Mouse (Mus musculus) spleen, postnatal 36 days (tissue): ENCODE measurements around the gene Hipk1.
"Not testable (repeated sequence)": the region's sequence is repeated elsewhere in the genome, so short reads cannot be mapped to it uniquely, and the experiment has no call there.

Experiments used
- DNase-seq, 2 experiments: peaks; one replicate each; pipeline ENCODE4 v3.0.0; 2022; ENCODE audit warnings: low spot score in 2 of 2, mixed read lengths in 1 of 2

Gene Hipk1

GRCm38 (mm10) chr3:103791230-103792110 is at the start of gene Hipk1:
TSS of gene Hipk1 (minus strand) at chr3:103791563.
- DNase-seq: peak; percentile 95

- DNase-seq: not testable (repeated sequence)
Measured at GRCm38 (mm10) chr3:103840946-103841345, 49.6 kb upstream of the Hipk1 start.

DNA sequence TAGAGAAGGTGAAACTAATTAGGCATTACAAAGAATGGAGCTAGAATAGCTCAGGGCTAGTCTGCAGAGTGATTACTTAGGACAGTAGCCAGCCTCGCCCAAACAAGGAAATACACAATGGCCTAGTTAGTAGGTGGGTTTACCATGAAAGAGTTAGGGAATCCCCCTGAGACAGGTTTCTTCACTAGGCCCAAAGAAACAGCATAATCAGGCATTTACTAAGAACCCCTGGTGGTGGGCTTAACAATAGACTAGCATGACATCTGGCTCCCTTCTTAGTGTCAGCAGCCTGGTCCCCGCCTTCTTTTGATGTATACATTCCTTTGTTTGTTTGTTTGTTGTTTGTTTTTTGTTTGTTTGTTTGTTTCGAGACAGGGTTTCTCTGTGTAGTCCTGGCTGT is 48.8 kb upstream of the Hipk1 start:
- DNase-seq: not testable (repeated sequence)

- no peak for DNase-seq
Measured at GRCm38 (mm10) chr3:103839711-103840110, 48.3 kb upstream of the Hipk1 start.

DNA sequence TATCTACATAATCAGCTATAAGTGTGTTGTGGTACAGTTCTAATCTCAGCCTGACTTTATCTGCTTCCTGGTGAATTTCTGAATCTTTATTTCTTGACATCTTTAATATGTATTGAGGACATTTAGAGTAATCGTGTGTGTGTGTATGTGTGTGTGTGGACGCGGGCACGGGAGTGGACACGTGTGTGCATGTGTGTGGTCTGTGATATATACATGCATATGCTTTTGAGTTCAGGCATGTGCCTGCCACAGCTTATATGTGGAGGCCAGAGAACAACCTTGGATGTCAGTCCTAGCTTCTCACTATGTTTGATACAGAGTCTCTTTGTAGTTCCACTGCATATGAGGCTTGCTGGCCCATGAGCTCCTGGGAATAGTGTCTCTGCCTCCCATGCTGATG is 45.1 kb upstream of the Hipk1 start:
- DNase-seq: no peak

DNA sequence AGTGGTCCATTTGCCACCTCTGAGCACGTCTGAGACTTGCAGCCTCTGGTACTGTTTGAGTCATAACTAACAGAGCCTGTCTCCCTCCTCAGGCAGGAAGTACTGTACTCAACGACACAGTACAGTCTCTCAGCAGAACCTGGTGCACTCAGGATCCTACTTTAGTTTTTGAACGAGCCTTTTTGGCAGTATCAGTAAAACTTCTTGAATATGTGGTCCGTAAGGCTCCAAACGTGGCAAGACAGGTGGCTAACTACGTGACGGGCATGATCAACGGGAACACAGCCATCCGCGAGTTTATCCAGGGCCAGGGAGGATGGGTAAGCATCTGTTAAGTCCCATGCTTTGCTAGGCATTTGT is 44.6 kb upstream of the Hipk1 start:
- DNase-seq: peak in 1 of 2 experiments; percentile 19

DNA sequence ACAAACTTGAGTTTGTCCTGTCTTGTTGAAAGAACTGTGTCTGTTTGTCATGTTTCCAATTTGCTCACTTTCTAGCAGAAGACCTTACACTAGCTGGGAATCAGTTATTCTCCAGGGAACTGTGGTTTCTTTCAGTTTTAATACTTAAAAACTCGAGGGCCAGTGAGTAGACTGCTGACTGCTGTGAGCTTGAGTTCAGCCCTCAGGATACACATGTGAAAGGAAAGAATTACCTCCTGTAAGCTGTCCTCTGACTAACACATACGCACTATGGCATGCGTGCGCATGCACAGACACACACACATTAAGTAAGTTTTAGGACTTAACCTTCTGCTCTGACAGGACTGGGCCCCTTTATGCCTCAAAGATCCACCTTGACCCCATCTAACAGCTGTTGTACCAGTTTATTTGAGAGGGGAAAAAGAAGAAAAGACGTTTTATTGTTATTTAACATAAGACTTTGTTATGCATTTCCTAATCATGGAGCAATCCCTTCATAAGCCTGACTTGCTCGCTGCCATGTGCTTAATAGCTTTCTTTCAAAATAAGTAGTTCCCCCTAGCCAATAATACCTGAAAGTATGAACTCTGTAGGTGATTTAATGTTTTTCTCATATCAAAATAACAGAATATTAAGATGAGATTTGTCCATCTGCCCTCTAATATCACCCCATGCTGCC is 44.0 kb upstream of the Hipk1 start:
- no peak for DNase-seq

DNA sequence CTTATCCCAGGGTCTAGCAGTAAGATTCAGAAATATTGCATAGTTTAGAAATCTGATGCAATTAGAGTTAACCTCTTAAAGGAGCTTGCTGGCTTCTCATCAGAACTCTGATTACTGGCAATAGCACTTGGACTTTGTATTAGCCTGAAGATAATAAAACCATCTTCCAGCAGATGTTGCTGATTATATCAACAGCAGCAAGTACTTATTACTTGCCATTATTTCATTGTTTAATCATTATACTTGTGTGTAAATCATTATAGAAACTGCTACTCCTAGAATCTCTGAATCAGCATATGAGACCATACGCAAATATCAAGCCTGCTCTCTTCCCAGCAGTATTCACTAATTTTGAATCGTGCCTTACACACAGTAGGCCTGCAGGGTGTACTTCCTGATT is 42.6 kb upstream of the Hipk1 start:
- no peak for DNase-seq

- DNase-seq: no peak
Measured at GRCm38 (mm10) chr3:103832426-103832825, 41.1 kb upstream of the Hipk1 start, which contains the start of gene Bcl2l15. TSS of gene Bcl2l15 (plus strand) at chr3:103832601.

DNA sequence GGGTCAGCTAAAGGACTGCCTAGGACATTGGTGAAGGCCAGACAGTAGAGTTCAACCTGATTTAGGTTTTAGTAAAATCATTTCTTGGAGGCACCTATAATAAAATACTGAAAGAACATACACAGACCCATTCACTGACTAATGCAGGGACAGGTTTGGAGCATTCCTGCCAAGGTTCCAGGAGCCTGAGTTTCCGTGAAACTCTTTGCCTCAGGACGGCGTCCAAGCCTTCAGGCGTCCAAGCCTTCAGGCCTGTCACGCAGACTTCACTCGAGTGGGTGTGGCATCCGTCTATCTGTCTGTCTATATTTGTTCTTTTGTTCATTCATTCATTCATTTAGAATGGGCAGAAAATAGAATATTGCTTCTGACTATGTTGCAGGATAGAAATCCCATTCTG is 39.8 kb upstream of the Hipk1 start:
- DNase-seq: no peak

DNA sequence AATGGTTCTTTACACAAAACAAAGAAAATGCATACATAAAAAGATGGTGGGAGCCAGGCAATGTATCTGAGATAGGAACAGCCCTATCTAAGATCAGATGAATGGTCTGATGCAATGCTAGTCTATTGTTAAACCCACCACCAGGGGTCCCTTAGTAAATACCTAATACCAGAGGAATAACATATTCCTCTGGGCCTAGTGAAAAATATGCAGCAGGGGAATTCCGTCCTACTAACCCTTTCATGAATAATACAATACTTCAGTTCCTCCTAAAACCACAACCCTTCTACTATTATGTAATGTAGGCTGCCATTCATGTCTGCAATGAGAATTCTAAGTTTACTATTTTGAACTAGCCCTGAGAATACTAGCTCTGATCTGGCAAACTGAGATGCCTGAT is 39.3 kb upstream of the Hipk1 start:
- DNase-seq: peak; percentile 26 to 44

DNA sequence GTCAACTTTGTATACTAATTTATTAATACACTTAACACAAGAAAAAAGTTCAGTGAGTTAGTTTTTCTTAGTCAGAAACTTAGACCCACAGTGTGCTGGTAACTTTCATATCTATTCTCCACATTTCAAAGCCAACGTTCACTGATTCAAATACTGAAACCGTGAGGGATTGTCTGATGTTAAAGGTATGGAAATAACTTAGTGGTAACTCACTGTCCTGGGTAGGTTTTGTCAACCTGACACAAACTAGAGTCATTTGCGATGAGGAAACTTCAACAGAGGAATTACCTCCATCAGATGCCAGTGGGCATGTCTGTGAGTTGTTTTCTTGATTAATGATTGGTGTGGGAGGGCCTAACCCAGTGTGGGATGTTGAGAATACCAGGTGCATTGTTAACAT is 37.7 kb upstream of the Hipk1 start:
- no peak for DNase-seq

DNA sequence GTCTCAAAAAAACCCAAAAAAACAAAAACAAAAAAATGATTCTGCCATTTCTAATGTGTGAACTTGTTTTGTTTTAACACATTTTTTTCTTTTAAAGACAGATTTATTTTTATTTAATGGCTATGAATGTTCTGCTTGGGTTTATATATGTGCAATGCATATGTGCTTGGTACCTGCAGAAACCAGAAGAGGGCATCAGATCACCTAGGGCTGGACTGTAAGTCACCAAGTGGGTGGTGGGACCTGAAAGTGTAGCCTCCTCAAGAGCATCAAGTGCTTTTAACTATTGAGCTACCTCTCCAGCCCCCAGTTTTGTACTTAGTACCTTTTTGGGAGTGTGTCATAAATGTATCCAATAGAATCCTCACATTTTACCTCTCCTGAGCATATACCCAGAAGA is 36.2 kb upstream of the Hipk1 start:
- DNase-seq: no peak

DNA sequence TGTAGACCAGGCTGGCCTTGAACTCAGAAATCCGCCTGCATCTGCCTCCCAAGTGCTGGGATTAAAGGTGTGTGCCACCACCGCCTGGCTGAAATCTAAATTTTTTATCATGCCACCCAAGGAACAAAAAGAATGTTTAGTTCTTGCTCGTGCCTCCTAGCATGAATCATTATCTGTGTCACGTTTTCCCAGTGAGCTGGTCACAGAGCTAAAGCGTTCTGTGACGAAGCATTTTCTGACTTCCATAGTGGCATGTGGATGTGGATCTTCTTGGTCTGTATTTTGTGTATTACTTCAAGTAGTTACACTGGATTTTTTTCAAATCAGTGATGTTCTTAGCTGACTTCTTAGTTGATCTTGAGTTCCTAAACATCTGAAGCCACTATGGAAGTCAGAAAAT is 19.6 kb upstream of the Hipk1 start:
- DNase-seq: no peak

DNA sequence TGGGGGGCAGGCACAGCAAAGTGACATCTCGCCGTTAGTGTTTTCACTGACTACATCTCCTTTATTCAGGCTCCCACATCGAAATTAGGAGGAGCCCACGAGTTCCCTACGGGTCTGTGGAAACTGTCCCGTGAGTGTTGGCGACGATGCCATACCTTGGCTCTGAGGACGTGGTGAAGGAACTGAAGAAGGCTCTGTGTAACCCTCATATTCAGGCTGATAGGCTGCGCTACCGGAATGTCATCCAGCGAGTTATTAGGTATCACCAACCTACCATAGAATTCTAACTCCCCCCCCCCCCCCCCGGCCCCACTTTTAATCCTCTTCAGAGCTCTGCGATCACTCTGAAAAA is 18.4 kb upstream of the Hipk1 start:
- no peak for DNase-seq

DNA sequence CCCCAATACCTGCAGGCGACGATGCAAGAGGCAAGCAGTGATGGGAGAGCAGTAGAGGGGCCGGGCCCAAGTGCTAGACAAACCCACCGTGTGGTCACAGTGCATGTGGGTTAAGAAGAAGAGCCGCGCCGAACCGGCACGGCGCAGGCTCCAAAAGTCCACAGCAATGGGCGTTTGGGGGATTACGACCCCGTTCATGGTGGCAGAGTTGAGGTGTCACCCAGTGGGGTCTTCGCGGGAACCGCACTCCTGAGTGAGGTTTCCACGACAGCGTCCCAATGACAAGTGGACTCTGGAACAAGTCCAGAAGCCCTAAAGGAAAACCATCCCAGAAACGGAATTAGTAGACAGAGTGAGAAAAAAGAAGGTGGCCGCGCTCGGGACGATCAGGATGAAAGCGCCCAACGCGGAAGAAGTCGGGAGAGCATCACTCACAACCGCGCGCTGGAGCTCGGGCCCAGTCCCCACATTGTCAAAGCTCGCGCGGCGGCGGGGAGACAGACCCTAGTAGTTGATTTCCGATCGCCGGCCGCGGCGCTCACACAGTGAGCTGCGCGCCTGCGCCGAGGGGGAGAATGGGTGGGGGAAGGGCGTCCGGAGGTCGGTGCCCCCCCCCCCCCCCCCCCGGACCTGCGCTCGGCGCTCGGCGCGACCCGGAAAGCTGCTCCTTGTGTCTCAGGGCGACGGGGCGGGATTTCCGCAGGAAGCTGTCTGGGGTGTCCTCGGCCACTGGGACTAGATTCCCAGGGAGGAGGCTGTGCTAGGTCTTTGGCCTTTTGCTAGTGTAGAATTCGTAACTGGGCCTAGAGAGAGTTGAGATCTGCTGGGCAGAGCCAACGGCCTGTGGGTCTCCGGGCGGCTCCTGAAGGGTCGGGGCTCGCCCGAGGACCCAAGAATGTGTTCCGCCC is 17.8 kb upstream of the Hipk1 start, which contains the start of the genes Dclre1b, Ap4b1 and Gm43064:
Dclre1b (minus strand) TSS at position 554 of the 908 bp plus-strand sequence.
Ap4b1 (plus strand) TSS at position 630 of the 908 bp plus-strand sequence.
Gm43064 (plus strand) TSS at position 683 of the 908 bp plus-strand sequence.
- DNase-seq: peak; percentile 91 to 92

DNA sequence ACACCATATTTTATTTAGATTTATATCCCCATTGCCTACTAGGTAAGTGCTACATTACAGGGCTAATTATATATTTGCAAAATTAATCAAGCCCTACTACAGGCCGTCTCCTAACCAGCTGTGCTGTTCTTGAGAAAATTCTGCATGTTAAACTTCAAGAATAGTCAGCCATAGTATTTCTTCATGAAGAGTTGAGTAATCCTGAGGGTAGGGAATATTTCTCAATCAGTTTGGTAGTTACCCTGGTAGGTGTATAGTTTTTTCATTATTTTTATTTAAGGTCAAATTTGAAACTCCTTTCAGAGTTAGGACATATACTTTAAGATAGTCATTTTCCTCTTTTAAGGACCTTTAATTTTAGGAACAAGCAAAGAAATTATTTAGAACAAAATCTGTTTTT is 14.3 kb upstream of the Hipk1 start:
- no peak for DNase-seq

DNA sequence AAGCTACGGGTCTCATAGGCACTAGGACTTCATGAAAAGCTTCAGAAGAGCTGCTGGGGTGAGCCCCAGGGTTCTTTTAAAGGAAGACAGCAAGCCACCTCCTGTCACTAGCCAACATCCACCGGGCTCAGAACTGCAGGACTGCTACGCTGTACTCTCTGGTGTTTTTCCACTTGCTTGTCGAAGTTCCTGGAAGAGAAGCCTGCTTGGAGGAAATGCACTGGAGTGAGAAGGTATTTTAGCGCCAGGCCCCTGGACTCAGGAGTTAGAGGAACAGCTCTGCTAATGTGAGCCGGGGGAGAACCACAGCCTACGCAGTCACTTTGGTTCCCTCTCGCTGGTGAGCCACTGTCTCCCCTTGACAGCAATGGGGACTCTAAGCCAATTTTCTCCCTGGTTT is 11.5 kb upstream of the Hipk1 start:
- DNase-seq: peak in 1 of 2 experiments; percentile 29

GRCm38 (mm10) chr3:103801631-103802531 is 10.5 kb upstream of the Hipk1 start:
- peak; percentile 70 to 75 for DNase-seq

DNA sequence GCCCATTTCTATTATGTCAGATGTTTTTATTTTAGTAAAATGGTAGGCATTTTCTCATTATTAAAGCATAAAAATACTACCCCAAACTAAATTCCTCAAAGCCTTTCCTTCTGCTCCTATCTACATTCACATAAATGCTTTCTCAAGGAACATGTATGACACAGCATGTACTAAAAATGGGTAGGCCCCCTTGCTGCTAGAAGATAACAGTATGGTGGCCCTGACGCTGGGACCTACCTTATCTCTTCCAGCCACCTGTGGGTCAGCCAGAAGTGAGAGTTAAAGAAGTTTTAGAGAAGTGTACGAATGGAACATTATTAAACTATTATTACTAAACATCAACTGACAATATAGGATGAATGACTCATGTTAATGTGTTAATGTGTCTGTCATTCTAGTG is 8.1 kb upstream of the Hipk1 start:
- peak; percentile 54 to 75 for DNase-seq

DNA sequence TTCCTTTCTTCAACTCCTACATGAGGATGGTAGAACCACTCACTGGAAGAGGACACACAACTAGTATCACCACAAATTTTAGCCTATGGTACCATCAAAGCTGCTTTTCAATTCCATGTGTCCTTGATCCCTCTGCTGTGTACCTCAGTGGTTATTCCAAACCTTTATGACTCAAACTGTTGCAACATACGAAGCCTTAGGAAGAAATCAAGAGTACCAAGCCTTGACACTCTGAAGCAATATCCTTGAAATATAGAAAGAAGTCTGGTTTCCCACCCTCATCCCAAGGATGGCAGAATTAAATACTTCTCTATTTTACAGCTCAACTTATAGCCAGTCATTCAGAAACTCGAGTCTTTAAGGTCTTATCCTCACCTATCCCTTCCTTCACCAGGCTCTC is 5.0 kb upstream of the Hipk1 start:
- no peak for DNase-seq
